Mouse (Mus musculus): ENCODE data around the gene Tmem14c.
"Not testable (repeated sequence)": the region's sequence is repeated elsewhere in the genome, so short reads cannot be mapped to it uniquely, and the experiment has no call there.

The Tmem14c gene

GRCm38 (mm10) chr13:41015829-41016634, at the start of gene Tmem14c:
Gene Tmem14c (plus strand): TSS chr13:41016292.
- DNase-seq (ENCODE audit: low read depth, low spot score): peak; percentile 98

GRCm38 (mm10) chr13:40967609-40968008, 48.5 kb upstream of the Tmem14c start:
- no peak for DNase-seq (ENCODE audit: low read depth, low spot score)

- peak; percentile 26 for DNase-seq (ENCODE audit: low read depth, low spot score)
These were observed 47.5 kb upstream of the Tmem14c start for GRCm38 (mm10) chr13:40968564-40968963.

GRCm38 (mm10) chr13:40969761-40970390, 46.2 kb upstream of the Tmem14c start:
- no peak for DNase-seq (ENCODE audit: low read depth, low spot score)

GRCm38 (mm10) chr13:40971261-40971660, 44.8 kb upstream of the Tmem14c start:
- DNase-seq (ENCODE audit: low read depth, low spot score): no peak

- no peak for DNase-seq (ENCODE audit: low read depth, low spot score)
These were observed 44.3 kb upstream of the Tmem14c start for GRCm38 (mm10) chr13:40971831-40972230.

- no peak for DNase-seq (ENCODE audit: low read depth, low spot score)
These were observed 43.1 kb upstream of the Tmem14c start for GRCm38 (mm10) chr13:40972976-40973375.

- peak; percentile 64 for DNase-seq (ENCODE audit: low read depth, low spot score)
These were observed 38.5 kb upstream of the Tmem14c start for GRCm38 (mm10) chr13:40977609-40978008.

GRCm38 (mm10) chr13:40978652-40979051, 37.4 kb upstream of the Tmem14c start:
- DNase-seq (ENCODE audit: low read depth, low spot score): no peak

GRCm38 (mm10) chr13:40979321-40979720, 36.8 kb upstream of the Tmem14c start:
- no peak for DNase-seq (ENCODE audit: low read depth, low spot score)

GRCm38 (mm10) chr13:40982759-40983158, 33.3 kb upstream of the Tmem14c start:
- DNase-seq (ENCODE audit: low read depth, low spot score): no peak

GRCm38 (mm10) chr13:40986081-40986480, 30.0 kb upstream of the Tmem14c start:
- no peak for DNase-seq (ENCODE audit: low read depth, low spot score)

- DNase-seq (ENCODE audit: low read depth, low spot score): not testable (repeated sequence)
These were observed 28.3 kb upstream of the Tmem14c start for GRCm38 (mm10) chr13:40987608-40988303.

- no peak for DNase-seq (ENCODE audit: low read depth, low spot score)
These were observed 27.7 kb upstream of the Tmem14c start for GRCm38 (mm10) chr13:40988418-40988817.

GRCm38 (mm10) chr13:40994487-40995263, 21.4 kb upstream of the Tmem14c start:
- no peak for DNase-seq (ENCODE audit: low read depth, low spot score)

GRCm38 (mm10) chr13:40998537-40998936, 17.6 kb upstream of the Tmem14c start:
- DNase-seq (ENCODE audit: low read depth, low spot score): not testable (repeated sequence)

- DNase-seq (ENCODE audit: low read depth, low spot score): peak; percentile 52
These were observed 15.8 kb upstream of the Tmem14c start for GRCm38 (mm10) chr13:41000140-41000925.

GRCm38 (mm10) chr13:41000926-41001639, 15.0 kb upstream of the Tmem14c start, which contains the start of gene Pak1ip1:
Gene Pak1ip1 (plus strand): TSS chr13:41001023.
- peak; percentile 97 for DNase-seq (ENCODE audit: low read depth, low spot score)

GRCm38 (mm10) chr13:41002001-41002400, 14.1 kb upstream of the Tmem14c start:
- no peak for DNase-seq (ENCODE audit: low read depth, low spot score)

- no peak for DNase-seq (ENCODE audit: low read depth, low spot score)
These were observed 9.8 kb upstream of the Tmem14c start for GRCm38 (mm10) chr13:41006244-41006643.

Data from brain, adult 2 months (tissue).